Mouse (Mus musculus): Measurements from ENCODE around the gene Mecom. TPM values are rescaled to one million over a fixed set of nuclear protein-coding genes. Genes with fewer than 3 reads are reported as not detected.

The Mecom gene
- total and polyA plus RNA-seq, 2 experiments from 2014 or later: 1.9 to 3.9 TPM

DNA sequence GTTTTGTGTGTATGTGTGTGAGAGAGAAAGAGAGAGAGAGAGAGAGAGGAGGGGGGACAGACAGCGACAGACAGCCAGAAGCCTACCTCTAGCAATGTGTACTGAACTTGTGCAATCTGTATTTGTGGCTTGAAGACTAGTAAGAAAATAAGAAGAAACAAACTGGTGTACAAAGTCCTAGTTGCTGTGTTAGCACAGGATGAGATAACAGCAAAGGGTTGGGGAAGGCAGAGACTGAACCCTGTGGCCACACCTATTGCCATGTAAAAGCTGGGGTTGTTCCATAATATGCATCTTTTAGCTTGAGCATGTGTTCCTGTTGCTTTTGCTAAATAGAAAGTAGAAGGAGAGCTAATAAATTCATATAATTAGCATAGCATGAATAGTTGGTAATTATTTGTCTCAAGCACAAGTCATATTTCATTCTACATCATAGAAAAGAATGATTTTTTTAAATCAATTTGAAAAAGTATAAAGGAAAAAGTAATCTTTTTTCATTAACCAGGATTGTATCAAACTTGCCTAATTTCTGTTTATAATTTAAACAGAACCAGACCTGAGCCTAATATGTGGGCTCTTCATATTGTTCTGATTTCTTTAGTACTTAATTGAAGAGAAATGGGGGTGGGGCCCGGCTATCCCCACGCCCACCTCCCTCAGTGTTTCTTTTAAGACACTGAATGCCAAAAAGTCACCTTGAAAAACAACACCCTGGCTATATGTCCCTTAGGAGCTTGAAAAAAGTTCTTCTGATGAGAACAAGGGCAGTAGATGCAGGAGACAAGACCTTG, 379.2 kb downstream of the Mecom start:
- no peaks in the 10 kb centered on the region for H3K4me1 ChIP-seq (ENCODE audit: insufficient read depth)
- no peaks in the 10 kb centered on the region for H3K27me3 ChIP-seq (ENCODE audit: insufficient read depth, low read length)
- H3K9ac ChIP-seq: no peak overlapping the region
- H3K27ac ChIP-seq (ENCODE audit: low read depth, low read length): no peak overlapping the region
- DNase-seq (no peak), ATAC-seq (no peak)
- H3K9me3 ChIP-seq (ENCODE audit: low read length): no peaks in the 10 kb centered on the region
- no peaks in the 10 kb centered on the region for H3K36me3 ChIP-seq (ENCODE audit: insufficient read depth)
- H3K4me3 ChIP-seq (ENCODE audit: low read depth, low read length): no peak overlapping the region
- 89% methylated on average over 3 of the region's 3 CpGs for WGBS
- TF ChIP-seq CTCF (IDR thresholded peaks at IDR 0.05; ENCODE audit: low read depth): no peak
- no peak overlapping the region for H3K4me2 ChIP-seq (ENCODE audit: low read depth)

- Histone ChIP-seq H3K9ac (no peak overlapping the region), H3K4me3 (ENCODE audit: low read depth, low read length) (no peak overlapping the region), H3K36me3 (ENCODE audit: insufficient read depth) (no peaks in the 10 kb centered on the region), H3K27ac (ENCODE audit: low read depth, low read length) (no peak overlapping the region), H3K27me3 (ENCODE audit: insufficient read depth, low read length) (no peaks in the 10 kb centered on the region), H3K9me3 (ENCODE audit: low read length) (no peaks in the 10 kb centered on the region), H3K4me1 (ENCODE audit: insufficient read depth) (no peaks in the 10 kb centered on the region), H3K4me2 (ENCODE audit: low read depth) (no peak overlapping the region)
- WGBS: 93% methylated on average over 3 of the region's 3 CpGs
- DNase-seq (no peak), ATAC-seq (no peak)
- TF ChIP-seq CTCF (IDR thresholded peaks at IDR 0.05; ENCODE audit: low read depth): no peak
These were observed 380.8 kb downstream of the Mecom start for GRCm38 (mm10) chr3:30167027-30167426.

- Histone ChIP-seq H3K36me3 (ENCODE audit: insufficient read depth) (no peaks in the 10 kb centered on the region), H3K27me3 (ENCODE audit: insufficient read depth, low read length) (no peaks in the 10 kb centered on the region; the same call in 1 of the 2 replicates), H3K4me2 (ENCODE audit: low read depth) (no peak overlapping the region), H3K9ac (no peak overlapping the region), H3K9me3 (ENCODE audit: low read length) (no peaks in the 10 kb centered on the region), H3K4me3 (ENCODE audit: low read depth, low read length) (no peak overlapping the region), H3K27ac (ENCODE audit: low read depth, low read length) (no peak overlapping the region), H3K4me1 (ENCODE audit: insufficient read depth) (no peaks in the 10 kb centered on the region)
- no peak for ATAC-seq
- WGBS: 84% methylated on average over 4 of the region's 4 CpGs
- DNase-seq: no peak
- no peak for TF ChIP-seq CTCF (IDR thresholded peaks at IDR 0.05; ENCODE audit: low read depth)
These were observed 383.0 kb downstream of the Mecom start for GRCm38 (mm10) chr3:30164834-30165233.

- no peak for DNase-seq
- Histone ChIP-seq H3K9ac (no peak overlapping the region), H3K27ac (ENCODE audit: low read depth, low read length) (no peak overlapping the region), H3K4me3 (ENCODE audit: low read depth, low read length) (no peak overlapping the region), H3K36me3 (ENCODE audit: insufficient read depth) (no peaks in the 10 kb centered on the region), H3K4me2 (ENCODE audit: low read depth) (no peak overlapping the region), H3K4me1 (ENCODE audit: insufficient read depth) (no peaks in the 10 kb centered on the region), H3K9me3 (ENCODE audit: low read length) (no peaks in the 10 kb centered on the region), H3K27me3 (ENCODE audit: insufficient read depth, low read length) (no peaks in the 10 kb centered on the region; the same call in 1 of the 2 replicates)
- no peak for TF ChIP-seq CTCF (IDR thresholded peaks at IDR 0.05; ENCODE audit: low read depth)
- no peak for ATAC-seq
- WGBS: 77% methylated on average over 4 of the region's 4 CpGs
These were observed 384.4 kb downstream of the Mecom start for GRCm38 (mm10) chr3:30163390-30163789.

DNA sequence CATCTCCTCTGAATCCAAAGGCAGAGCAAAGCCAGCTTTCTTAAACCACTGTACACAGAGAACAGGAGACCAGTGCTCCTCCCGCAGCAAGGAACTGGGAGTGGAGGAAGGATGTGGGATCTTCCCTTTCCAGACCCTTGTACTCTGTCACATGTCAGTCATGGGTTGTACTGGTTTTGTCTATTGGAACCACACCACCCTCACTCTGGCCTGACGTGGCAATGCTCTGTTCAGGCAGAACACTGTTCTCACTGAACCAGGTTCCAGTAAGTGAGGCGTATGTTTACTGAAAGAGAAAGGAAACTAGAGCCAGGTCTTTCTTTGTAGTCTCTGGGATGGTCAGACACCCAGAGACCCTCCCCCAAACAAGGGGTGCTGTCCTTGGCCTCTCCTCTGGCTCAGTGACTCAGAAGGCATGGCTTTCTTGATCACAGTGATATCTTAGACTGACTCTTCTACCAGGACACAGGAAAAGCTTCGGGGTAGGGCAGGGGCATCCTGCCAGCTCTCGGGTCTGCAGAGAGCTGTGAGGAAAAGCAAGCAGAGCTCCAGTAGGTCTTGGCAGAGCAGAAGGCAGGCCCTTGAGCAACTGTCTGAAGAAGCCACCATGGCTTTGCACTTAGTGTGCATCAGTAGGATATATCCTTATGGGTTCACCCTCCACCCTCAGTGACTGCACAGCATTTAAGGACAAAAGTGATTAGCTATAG, 386.7 kb downstream of the Mecom start:
- Histone ChIP-seq H3K9me3 (ENCODE audit: low read length) (no peaks in the 10 kb centered on the region), H3K4me2 (ENCODE audit: low read depth) (no peak overlapping the region), H3K4me1 (ENCODE audit: insufficient read depth) (no peaks in the 10 kb centered on the region), H3K9ac (no peak overlapping the region), H3K27ac (ENCODE audit: low read depth, low read length) (no peak overlapping the region), H3K4me3 (ENCODE audit: low read depth, low read length) (no peak overlapping the region), H3K36me3 (ENCODE audit: insufficient read depth) (no peaks in the 10 kb centered on the region), H3K27me3 (ENCODE audit: insufficient read depth, low read length) (no peaks in the 10 kb centered on the region; the same call in 1 of the 2 replicates)
- no peak for DNase-seq
- no peak for TF ChIP-seq CTCF (IDR thresholded peaks at IDR 0.05; ENCODE audit: low read depth)
- no peak for ATAC-seq
- WGBS: 72% methylated on average over 5 of the region's 5 CpGs

DNA sequence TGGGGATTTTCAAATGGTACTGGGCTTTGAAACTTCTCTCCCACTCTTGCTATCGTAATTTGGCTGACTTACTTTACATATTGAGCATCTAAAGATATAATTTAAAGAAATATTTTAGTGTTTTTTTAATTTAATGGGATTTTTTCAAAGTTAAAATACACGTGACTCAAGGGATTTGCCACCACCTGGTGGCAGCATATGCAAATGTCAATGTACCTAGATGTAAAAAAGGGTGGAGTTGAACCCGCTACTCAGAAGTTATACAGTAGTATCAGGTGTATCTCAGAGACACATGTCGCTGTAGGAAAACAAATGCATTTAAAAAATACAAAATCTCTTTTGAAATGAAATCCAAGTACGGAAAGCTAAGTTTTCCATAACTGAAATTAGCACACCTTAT, 387.5 kb downstream of the Mecom start:
- TF ChIP-seq CTCF (IDR thresholded peaks at IDR 0.05; ENCODE audit: low read depth): no peak
- 85% methylated on average over 5 of the region's 5 CpGs for WGBS

DNA sequence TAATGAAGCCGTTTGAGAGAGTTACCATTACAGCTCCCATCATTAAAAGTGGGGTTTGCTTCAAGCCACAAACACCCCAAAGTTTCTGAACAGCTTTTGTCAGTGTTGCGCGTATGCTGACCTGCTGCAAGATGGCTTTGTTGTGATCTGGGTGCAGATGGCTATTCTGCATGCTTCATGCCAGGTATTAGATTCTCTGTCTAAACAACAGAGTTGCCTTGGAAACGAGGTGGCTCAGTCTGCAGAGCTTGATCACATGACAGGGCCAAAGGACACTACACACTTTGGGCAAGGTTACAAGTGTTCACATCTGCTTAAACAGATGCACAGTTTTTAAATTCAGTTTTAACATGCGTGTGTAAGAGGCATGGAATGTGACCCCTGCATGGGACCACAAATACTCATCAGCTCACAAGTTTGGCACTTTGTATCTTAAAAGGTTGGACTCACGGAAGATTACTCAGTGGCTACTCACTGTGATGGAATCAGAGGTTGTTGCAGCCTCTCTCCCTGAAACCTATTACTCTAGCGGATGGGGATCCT, 390.6 kb downstream of the Mecom start:
- Histone ChIP-seq H3K9ac (no peak overlapping the region), H3K27me3 (ENCODE audit: insufficient read depth, low read length) (no peaks in the 10 kb centered on the region; the same call in 1 of the 2 replicates), H3K4me1 (ENCODE audit: insufficient read depth) (0 out of 2 replicates have a peak, but pooled peaks cover 3% of the 10 kb centered on the region), H3K4me2 (ENCODE audit: low read depth) (no peak overlapping the region), H3K4me3 (ENCODE audit: low read depth, low read length) (no peak overlapping the region), H3K9me3 (ENCODE audit: low read length) (no peaks in the 10 kb centered on the region), H3K27ac (ENCODE audit: low read depth, low read length) (no peak overlapping the region), H3K36me3 (ENCODE audit: insufficient read depth) (no peaks in the 10 kb centered on the region)
- WGBS: 59% methylated on average over 7 of the region's 7 CpGs
- 0 out of 2 replicates have a peak, but pooled peaks have one; percentile 38 for ATAC-seq
- no peak for DNase-seq
- TF ChIP-seq CTCF (IDR thresholded peaks at IDR 0.05; ENCODE audit: low read depth): no peak

More for the DNA sequence above, 387.5 kb downstream of the Mecom start:
- ATAC-seq (no peak), DNase-seq (no peak)
- Histone ChIP-seq H3K9me3 (ENCODE audit: low read length) (no peaks in the 10 kb centered on the region), H3K27me3 (ENCODE audit: insufficient read depth, low read length) (no peaks in the 10 kb centered on the region; the same call in 1 of the 2 replicates), H3K4me2 (ENCODE audit: low read depth) (no peak overlapping the region), H3K4me1 (ENCODE audit: insufficient read depth) (no peaks in the 10 kb centered on the region), H3K4me3 (ENCODE audit: low read depth, low read length) (no peak overlapping the region), H3K27ac (ENCODE audit: low read depth, low read length) (no peak overlapping the region), H3K9ac (no peak overlapping the region), H3K36me3 (ENCODE audit: insufficient read depth) (no peaks in the 10 kb centered on the region)

All from forebrain, postnatal 0 days (tissue).